Mouse (Mus musculus) bone marrow, adult 2 months (tissue): Measurements from ENCODE around the gene Cd5. TPM values are rescaled to one million over a fixed set of nuclear protein-coding genes. Genes with fewer than 3 reads are reported as not detected.
A peak's percentile ranks its signal among the peaks of the same experiment; 100 is the strongest.

Experiments
- H3K27ac ChIP-seq: fragments of 200-500 bp; 2 replicates; pipeline ENCODE4 v1.5.1; 2012; ENCODE audit warnings: low read depth, mild to moderate bottlenecking, control low read depth, inconsistent platforms, low read length; ENCODE audit not compliant: control insufficient read depth, poor library complexity, insufficient read depth
- H3K4me1 ChIP-seq: fragments of 200-500 bp; 2 replicates; pipeline ENCODE4 v1.6.1; 2011; ENCODE audit warnings: low read length; ENCODE audit not compliant: control insufficient read depth, insufficient read depth
- H3K4me3 ChIP-seq: fragments of 200-500 bp; replicated peaks from 2 replicates; pipeline ENCODE3; 2011; ENCODE audit warnings: mild to moderate bottlenecking, low read depth, low read length, control low read depth; ENCODE audit not compliant: control insufficient read depth
- CTCF ChIP-seq: fragments of 200-500 bp; IDR thresholded peaks from 2 replicates; pipeline ENCODE4 v1.5.1; 2011; ENCODE audit warnings: low read length, control low read depth; ENCODE audit not compliant: control insufficient read depth, insufficient read depth
- POLR2A ChIP-seq: fragments of 200-500 bp; IDR thresholded peaks from 2 replicates; pipeline ENCODE4 v1.6.1; 2011; ENCODE audit warnings: low read depth, mild to moderate bottlenecking, control low read depth, low read length, borderline replicate concordance; ENCODE audit not compliant: control insufficient read depth
- WGBS: fragments of 180-500 bp; shearing (Covaris S2); methylation state at CpG from one replicate; pipeline ENCODE4 v1.1.7; 2018; 5-methylcytosine and 5-hydroxymethylcytosine counted together
- polyA plus RNA-seq: library from polyadenylated mRNA; stranded (reverse); fragments of >200 nt; gene quantifications from 2 replicates; pipeline ENCODE4 v1.2.4, GENCODE M21; 2011; ENCODE audit warnings: low replicate concordance; ENCODE audit not compliant: missing spikeins, insufficient read depth, insufficient read length

The Cd5 gene
- polyA plus RNA-seq, 1 experiment: 2.2 TPM

- H3K4me1 ChIP-seq: peaks cover 24% of the 10 kb centered on the region
- H3K27ac ChIP-seq: no peak overlapping the region
- WGBS: 66% methylated on average over 6 of the region's 6 CpGs
- H3K4me3 ChIP-seq: no peak overlapping the region
- TF ChIP-seq POLR2A (no peak), CTCF (no peak)
Measured at GRCm38 (mm10) chr19:10701013-10701726, 37.6 kb downstream of the Cd5 start.

GRCm38 (mm10) chr19:10699851-10700250 is 39.0 kb downstream of the Cd5 start:
- peaks cover 24% of the 10 kb centered on the region for H3K4me1 ChIP-seq
- TF ChIP-seq POLR2A (no peak), CTCF (no peak)
- H3K4me3 ChIP-seq: peak overlapping the region; percentile 35
- WGBS: 53% methylated on average over 9 of the region's 9 CpGs
- peak overlapping the region; percentile 87 for H3K27ac ChIP-seq

- Histone ChIP-seq H3K4me1 (peaks cover 23% of the 10 kb centered on the region), H3K4me3 (peak overlapping the region; percentile 36), H3K27ac (peak overlapping the region; percentile 91)
- 14% methylated on average over 9 of the region's 9 CpGs for WGBS
- TF ChIP-seq POLR2A: no peak
- TF ChIP-seq CTCF: no peak
Measured at GRCm38 (mm10) chr19:10698131-10698991, 40.4 kb downstream of the Cd5 start.

GRCm38 (mm10) chr19:10695801-10696200 is 43.0 kb downstream of the Cd5 start:
- no peak overlapping the region for H3K27ac ChIP-seq
- TF ChIP-seq POLR2A (no peak), CTCF (no peak)
- WGBS: 79% methylated on average over 7 of the region's 7 CpGs
- H3K4me1 ChIP-seq: peaks cover 16% of the 10 kb centered on the region
- H3K4me3 ChIP-seq: no peak overlapping the region

- Histone ChIP-seq H3K4me3 (no peak overlapping the region), H3K27ac (peak overlapping the region; percentile 72), H3K4me1 (peaks cover 6% of the 10 kb centered on the region)
- WGBS: 39% methylated on average over 10 of the region's 10 CpGs
- no peak for TF ChIP-seq CTCF
- no peak for TF ChIP-seq POLR2A
Measured at GRCm38 (mm10) chr19:10693926-10694682, 44.7 kb downstream of the Cd5 start.

- H3K4me3 ChIP-seq: no peak overlapping the region
- peaks cover 6% of the 10 kb centered on the region for H3K4me1 ChIP-seq
- 52% methylated on average over 4 of the region's 4 CpGs for WGBS
- TF ChIP-seq POLR2A (no peak), CTCF (no peak)
- H3K27ac ChIP-seq: peak overlapping the region; percentile 29
Measured at GRCm38 (mm10) chr19:10692361-10692760, 46.4 kb downstream of the Cd5 start.

- no peak for TF ChIP-seq CTCF
- no peak for TF ChIP-seq POLR2A
- Histone ChIP-seq H3K4me1 (peaks cover 6% of the 10 kb centered on the region), H3K27ac (peak overlapping the region; percentile 1; the same call in 1 of the 2 replicates), H3K4me3 (no peak overlapping the region)
- WGBS: 50% methylated on average over 3 of the region's 3 CpGs
Measured at GRCm38 (mm10) chr19:10691660-10692059, 47.1 kb downstream of the Cd5 start.

GRCm38 (mm10) chr19:10691121-10691520 is 47.7 kb downstream of the Cd5 start:
- 88% methylated on average over 4 of the region's 4 CpGs for WGBS

More at GRCm38 (mm10) chr19:10691121-10691520, 47.7 kb downstream of the Cd5 start:
- no peak overlapping the region for H3K27ac ChIP-seq
- peaks cover 6% of the 10 kb centered on the region for H3K4me1 ChIP-seq
- no peak overlapping the region for H3K4me3 ChIP-seq
- TF ChIP-seq CTCF (no peak), POLR2A (no peak)
